Mouse (Mus musculus): ENCODE data around the gene Tmed10. TPM values are rescaled to one million over a fixed set of nuclear protein-coding genes. Genes with fewer than 3 reads are reported as not detected.

Gene Tmed10
- polyA plus RNA-seq, 1 experiment from 2014 or later: 387 TPM

- WGBS (ENCODE audit: missing documents): 97% methylated on average over 3 of the region's 3 CpGs
- H3K36me3 ChIP-seq (ENCODE audit: inconsistent target): no peaks in the 10 kb centered on the region
- no peak overlapping the region for H3K27ac ChIP-seq
- H3K79me2 ChIP-seq (ENCODE audit: inconsistent target): peaks cover 100% of the 10 kb centered on the region
- H3K4me3 ChIP-seq (ENCODE audit: inconsistent target): no peak overlapping the region
Observed at GRCm38 (mm10) chr12:85361165-85361564, 13.5 kb downstream of the Tmed10 start.

GRCm38 (mm10) chr12:85354061-85354460, 20.6 kb downstream of the Tmed10 start:
- Histone ChIP-seq H3K36me3 (ENCODE audit: inconsistent target) (peaks cover 14% of the 10 kb centered on the region; the same call in 1 of the 2 replicates), H3K27ac (no peak overlapping the region), H3K79me2 (ENCODE audit: inconsistent target) (peaks cover 96% of the 10 kb centered on the region), H3K4me3 (ENCODE audit: inconsistent target) (no peak overlapping the region)
- 93% methylated on average over 3 of the region's 3 CpGs for WGBS (ENCODE audit: missing documents)

- no peak overlapping the region for H3K4me3 ChIP-seq (ENCODE audit: inconsistent target)
- 77% methylated on average over 8 of the region's 10 CpGs for WGBS (ENCODE audit: missing documents)
- H3K27ac ChIP-seq: peak overlapping the region; percentile 22
- H3K79me2 ChIP-seq (ENCODE audit: inconsistent target): peaks cover 81% of the 10 kb centered on the region
- peaks cover 14% of the 10 kb centered on the region; the same call in 1 of the 2 replicates for H3K36me3 ChIP-seq (ENCODE audit: inconsistent target)
Observed at GRCm38 (mm10) chr12:85350407-85351232, 24.0 kb downstream of the Tmed10 start.

GRCm38 (mm10) chr12:85348338-85348737, 26.3 kb downstream of the Tmed10 start:
- Histone ChIP-seq H3K27ac (peak overlapping the region; percentile 98), H3K79me2 (ENCODE audit: inconsistent target) (peaks cover 76% of the 10 kb centered on the region), H3K36me3 (ENCODE audit: inconsistent target) (peaks cover 3% of the 10 kb centered on the region; the same call in 1 of the 2 replicates), H3K4me3 (ENCODE audit: inconsistent target) (no peak overlapping the region)
- WGBS (ENCODE audit: missing documents): 12% methylated on average over 6 of the region's 6 CpGs

GRCm38 (mm10) chr12:85347196-85347595, 27.5 kb downstream of the Tmed10 start:
- H3K79me2 ChIP-seq (ENCODE audit: inconsistent target): peaks cover 71% of the 10 kb centered on the region
- peak overlapping the region; percentile 98 for H3K27ac ChIP-seq
- 94% methylated on average over 3 of the region's 3 CpGs for WGBS (ENCODE audit: missing documents)
- no peak overlapping the region for H3K4me3 ChIP-seq (ENCODE audit: inconsistent target)
- H3K36me3 ChIP-seq (ENCODE audit: inconsistent target): 0 out of 2 replicates have a peak, but pooled peaks cover under 1% of the 10 kb centered on the region

GRCm38 (mm10) chr12:85346374-85346773, 28.3 kb downstream of the Tmed10 start:
- Histone ChIP-seq H3K4me3 (ENCODE audit: inconsistent target) (no peak overlapping the region), H3K27ac (peak overlapping the region; percentile 98), H3K79me2 (ENCODE audit: inconsistent target) (peaks cover 69% of the 10 kb centered on the region), H3K36me3 (ENCODE audit: inconsistent target) (0 out of 2 replicates have a peak, but pooled peaks cover 4% of the 10 kb centered on the region)
- 27% methylated on average over 3 of the region's 3 CpGs for WGBS (ENCODE audit: missing documents)

GRCm38 (mm10) chr12:85345559-85345958, 29.1 kb downstream of the Tmed10 start:
- WGBS (ENCODE audit: missing documents): 17% methylated on average over 4 of the region's 6 CpGs
- H3K36me3 ChIP-seq (ENCODE audit: inconsistent target): 0 out of 2 replicates have a peak, but pooled peaks cover 4% of the 10 kb centered on the region
- no peak overlapping the region for H3K4me3 ChIP-seq (ENCODE audit: inconsistent target)
- H3K79me2 ChIP-seq (ENCODE audit: inconsistent target): peaks cover 60% of the 10 kb centered on the region
- peak overlapping the region; percentile 98 for H3K27ac ChIP-seq

- Histone ChIP-seq H3K4me3 (ENCODE audit: inconsistent target) (no peak overlapping the region), H3K27ac (peak overlapping the region; percentile 98), H3K79me2 (ENCODE audit: inconsistent target) (peaks cover 49% of the 10 kb centered on the region), H3K36me3 (ENCODE audit: inconsistent target) (0 out of 2 replicates have a peak, but pooled peaks cover 4% of the 10 kb centered on the region)
- 91% methylated on average over 7 of the region's 7 CpGs for WGBS (ENCODE audit: missing documents)
Observed at GRCm38 (mm10) chr12:85344252-85344651, 30.4 kb downstream of the Tmed10 start.

GRCm38 (mm10) chr12:85342310-85342709, 32.3 kb downstream of the Tmed10 start:
- Histone ChIP-seq H3K27ac (no peak overlapping the region), H3K36me3 (ENCODE audit: inconsistent target) (0 out of 2 replicates have a peak, but pooled peaks cover 4% of the 10 kb centered on the region), H3K79me2 (ENCODE audit: inconsistent target) (peaks cover 58% of the 10 kb centered on the region), H3K4me3 (ENCODE audit: inconsistent target) (no peak overlapping the region)
- 100% methylated on average over 2 of the region's 4 CpGs for WGBS (ENCODE audit: missing documents)

GRCm38 (mm10) chr12:85341131-85341530, 33.5 kb downstream of the Tmed10 start:
- WGBS (ENCODE audit: missing documents): 64% methylated on average over 1 of the region's 1 CpGs
- no peak overlapping the region for H3K4me3 ChIP-seq (ENCODE audit: inconsistent target)
- H3K79me2 ChIP-seq (ENCODE audit: inconsistent target): peaks cover 59% of the 10 kb centered on the region
- peak overlapping the region; percentile 83; the same call in 1 of the 2 replicates for H3K27ac ChIP-seq
- H3K36me3 ChIP-seq (ENCODE audit: inconsistent target): peaks cover 7% of the 10 kb centered on the region; the same call in 1 of the 2 replicates

- Histone ChIP-seq H3K36me3 (ENCODE audit: inconsistent target) (peaks cover 18% of the 10 kb centered on the region; the same call in 1 of the 2 replicates), H3K27ac (peak overlapping the region; percentile 83), H3K4me3 (ENCODE audit: inconsistent target) (peak overlapping the region; percentile 51), H3K79me2 (ENCODE audit: inconsistent target) (peaks cover 66% of the 10 kb centered on the region)
- WGBS (ENCODE audit: missing documents): 0% methylated on average over 4 of the region's 4 CpGs
Observed at GRCm38 (mm10) chr12:85339947-85340346, 34.7 kb downstream of the Tmed10 start.

GRCm38 (mm10) chr12:85339243-85339729, 35.4 kb downstream of the Tmed10 start, which contains the start of gene Nek9:
Gene Nek9 (minus strand): TSS chr12:85339362.
- 0% methylated on average over 33 of the region's 36 CpGs for WGBS (ENCODE audit: missing documents)
- Histone ChIP-seq H3K4me3 (ENCODE audit: inconsistent target) (peak within 1 kb of the TSS; percentile 57), H3K79me2 (ENCODE audit: inconsistent target) (peaks cover 59% of the 10 kb centered on the region), H3K27ac (peak within 1 kb of the TSS; percentile 83), H3K36me3 (ENCODE audit: inconsistent target) (peaks cover 25% of the 10 kb centered on the region)

- Histone ChIP-seq H3K36me3 (ENCODE audit: inconsistent target) (peaks cover 29% of the 10 kb centered on the region), H3K27ac (peak overlapping the region; percentile 40), H3K79me2 (ENCODE audit: inconsistent target) (peaks cover 54% of the 10 kb centered on the region), H3K4me3 (ENCODE audit: inconsistent target) (peak overlapping the region; percentile 57)
- WGBS (ENCODE audit: missing documents): under 1% methylated on average over 37 of the region's 42 CpGs
Observed at GRCm38 (mm10) chr12:85338815-85339214, 35.8 kb downstream of the Tmed10 start.

- 85% methylated on average over 6 of the region's 6 CpGs for WGBS (ENCODE audit: missing documents)
- H3K4me3 ChIP-seq (ENCODE audit: inconsistent target): peak overlapping the region; percentile 57
- H3K36me3 ChIP-seq (ENCODE audit: inconsistent target): peaks cover 37% of the 10 kb centered on the region
Observed at GRCm38 (mm10) chr12:85337567-85338311, 36.9 kb downstream of the Tmed10 start.

More at GRCm38 (mm10) chr12:85337567-85338311, 36.9 kb downstream of the Tmed10 start:
- Histone ChIP-seq H3K79me2 (ENCODE audit: inconsistent target) (peaks cover 45% of the 10 kb centered on the region), H3K27ac (peak overlapping the region; percentile 40)

Data from macrophage (primary cell).